8 mouse cellular contexts compared by ENCODE assay signal in genomic region chr19:32358699-32359517, GRCm38 (mm10). TPM values are rescaled to one million over a fixed set of nuclear protein-coding genes. Genes with fewer than 3 reads are reported as not detected.
DNase-seq lines count a peak whose midpoint lies in the region; ATAC-seq and TF ChIP-seq lines count a peak whose summit lies in the region.

No protein-coding gene starts in this region.

- peak in 1 of 2 experiments; percentile 39 for DNase-seq in layer of hippocampus, adult 2 months (ENCODE audit: low spot score in 2 of 2)
- DNase-seq in layer of hippocampus, adult 11-12 months (ENCODE audit: low spot score) = no peak
- peak; percentile 75 for DNase-seq in brain, embryonic 14.5 days (ENCODE audit: low read depth)
- no peak for DNase-seq in adrenal gland, postnatal 36 days
- no peak for DNase-seq in gastrocnemius, adult 2 months

- H3K9ac ChIP-seq in hindbrain, embryonic 16.5 days (ENCODE audit: low read depth, low read length) = no peak overlapping the region
- no peak overlapping the region for H3K9ac ChIP-seq in midbrain, embryonic 13.5 days (replicated peaks)

- H3K4me2 ChIP-seq in hindbrain, embryonic 16.5 days (ENCODE audit: low read length) = no peak overlapping the region
- H3K4me2 ChIP-seq in midbrain, embryonic 13.5 days (replicated peaks) = no peak overlapping the region

- H3K9me3 ChIP-seq in hindbrain, embryonic 16.5 days (ENCODE audit: control insufficient read depth, low read length) = no peaks in the 10 kb centered on the region
- H3K9me3 ChIP-seq in midbrain, embryonic 13.5 days = no peaks in the 10 kb centered on the region

- H3K36me3 ChIP-seq in hindbrain, embryonic 16.5 days (ENCODE audit: control insufficient read depth, insufficient read depth, low read length) = no peaks in the 10 kb centered on the region
- no peaks in the 10 kb centered on the region for H3K36me3 ChIP-seq in midbrain, embryonic 13.5 days

- no peak for TF ChIP-seq CTCF in layer of hippocampus, adult 2 months (conservative IDR thresholded peaks at IDR 0.05)
- no peak for TF ChIP-seq CTCF in brain, embryonic 14.5 days (IDR thresholded peaks at IDR 0.05; ENCODE audit: borderline replicate concordance, extremely low read depth, insufficient read depth, insufficient read length)
- TF ChIP-seq CTCF in gastrocnemius, adult 2 months (IDR thresholded peaks at IDR 0.05) = no peak

- intact Hi-C loops in gastrocnemius, adult 2 months (cut with DNase I) = no loop called here

- H3K4me1 ChIP-seq in hindbrain, embryonic 16.5 days (ENCODE audit: control insufficient read depth, insufficient read depth, low read depth, low read length) = peaks cover 6% of the 10 kb centered on the region
- peaks cover 6% of the 10 kb centered on the region; the same call in 1 of the 2 replicates for H3K4me1 ChIP-seq in midbrain, embryonic 13.5 days (replicated peaks)

- TF ChIP-seq POLR2A in brain, embryonic 14.5 days (IDR thresholded peaks at IDR 0.05; ENCODE audit: borderline replicate concordance, extremely low read depth, insufficient read depth, insufficient read length, poor library complexity, severe bottlenecking) = no peak

- peak overlapping the region; percentile 13; the same call in 1 of the 2 replicates for H3K4me3 ChIP-seq in layer of hippocampus, adult 2 months
- no peak overlapping the region for H3K4me3 ChIP-seq in hindbrain, embryonic 16.5 days (ENCODE audit: low read length)
- H3K4me3 ChIP-seq in midbrain, embryonic 13.5 days (replicated peaks) = no peak overlapping the region
- H3K4me3 ChIP-seq in gastrocnemius, adult 2 months = no peak overlapping the region

- peak overlapping the region; percentile 70; the same call in 1 of the 2 replicates for H3K27ac ChIP-seq in layer of hippocampus, adult 2 months
- no peak overlapping the region for H3K27ac ChIP-seq in hindbrain, embryonic 16.5 days (ENCODE audit: low read depth, low read length)
- no peak overlapping the region for H3K27ac ChIP-seq in midbrain, embryonic 13.5 days
- no peak overlapping the region for H3K27ac ChIP-seq in gastrocnemius, adult 2 months

- peak; percentile 63 for ATAC-seq in hindbrain, embryonic 16.5 days
- ATAC-seq in midbrain, embryonic 13.5 days = peak; percentile 80
- no peak for ATAC-seq in megakaryocyte-erythroid progenitor cell, adult 5-6 weeks (replicated peaks; ENCODE audit: low FRiP score, low TSS enrichment, poor library complexity, severe bottlenecking)

- 48% methylated on average over 12 of the region's 12 CpGs for WGBS in hindbrain, embryonic 16.5 days
- whole genome bisulfite sequencing in midbrain, embryonic 13.5 days = 40% methylated on average over 12 of the region's 12 CpGs

- no peaks in the 10 kb centered on the region for H3K27me3 ChIP-seq in hindbrain, embryonic 16.5 days (replicated peaks; ENCODE audit: control insufficient read depth, insufficient read depth, low read length)
- no peaks in the 10 kb centered on the region for H3K27me3 ChIP-seq in midbrain, embryonic 13.5 days

RNA-seq across cellular contexts. Expression of gene Sgms1, which starts 30.6 kb away (rescaled TPM):
- 10 to 100 TPM; 53.9 to 59.6 TPM for total RNA-seq in layer of hippocampus, adult 2 months (2021)
- 8.6 and 13.6 TPM in 2 replicates for polyA plus RNA-seq in brain, embryonic 14.5 days (2012; rRNA removed)
- 21.7 and 22.9 TPM in 2 replicates for polyA plus RNA-seq in hindbrain, embryonic 16.5 days (2015; fragmentation: Nextera tagmentation; extraction: Ambion mirVana)
- polyA plus RNA-seq in midbrain, embryonic 13.5 days (2015; fragmentation: Nextera tagmentation; extraction: Ambion mirVana) = 11.1 and 12.7 TPM in 2 replicates
- total RNA-seq in adrenal gland, postnatal 36 days (2021) = 10 to 100 TPM; 59.4 to 88.9 TPM
- total RNA-seq in gastrocnemius, adult 2 months (2021) = 10 to 100 TPM; 53.8 to 62.8 TPM
- total RNA-seq in megakaryocyte-erythroid progenitor cell, adult 5-6 weeks (2014; fragmentation: Nextera tagmentation) = 53.2 and 66.1 TPM in 2 replicates
- total RNA-seq in megakaryocyte-erythroid progenitor cell, adult 5-6 weeks (2017) = 58.5 and 84.8 TPM in 2 replicates
